Comparison of ENCODE assay signal across 13 mouse cellular contexts in the genomic region with DNA sequence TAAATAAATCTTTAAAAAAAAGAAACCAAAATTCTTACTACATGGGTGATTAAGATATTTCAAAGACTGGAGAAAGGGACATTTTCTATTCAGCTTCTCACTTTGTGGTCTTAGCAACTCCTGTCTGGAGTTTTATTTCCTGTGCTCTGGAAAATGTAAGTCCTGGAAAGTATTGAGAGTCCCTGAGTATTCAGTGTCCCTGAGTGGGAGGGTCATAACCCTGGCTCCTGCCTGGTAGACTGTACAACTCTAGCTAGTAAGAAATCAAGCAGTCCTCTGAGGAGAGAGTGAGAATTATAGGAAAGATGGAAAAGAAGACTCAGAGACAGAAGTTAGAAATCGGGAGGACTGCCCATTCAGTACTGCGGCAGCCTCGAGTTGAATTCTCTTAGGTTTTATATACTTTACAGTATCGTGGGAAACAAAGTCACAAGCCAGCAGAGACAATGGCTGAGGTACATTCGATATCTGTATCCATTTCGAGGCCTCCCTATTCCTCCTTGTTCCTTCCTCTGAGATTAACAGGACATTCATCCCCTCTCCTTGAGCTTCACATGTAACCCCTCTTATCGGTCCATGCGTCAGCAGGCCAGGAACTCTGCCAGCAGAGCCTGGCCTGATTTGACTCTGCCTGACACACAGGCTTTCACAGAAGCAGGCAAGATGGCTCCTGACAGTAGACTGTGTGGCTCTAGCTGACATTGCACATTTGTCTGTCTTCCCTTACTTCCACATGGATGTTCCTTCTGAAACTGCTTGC. TPM values are rescaled to one million over a fixed set of nuclear protein-coding genes. Genes with fewer than 3 reads are reported as not detected.
DNase-seq lines count a peak whose midpoint lies in the region; ATAC-seq and TF ChIP-seq lines count a peak whose summit lies in the region.
"Had no signal": no experiment of that assay in that cellular context is flagged by ENCODE, and none has a peak within 500 bp of the region (broad histone marks: within the 10 kb centered on the region; RNA-seq: fewer than 3 reads in every experiment).

No protein-coding gene starts in this region.

- 17% methylated on average over 8 of the region's 8 CpGs for WGBS in heart, adult 2 months
- 89% methylated on average over 8 of the region's 8 CpGs for WGBS in intestine, embryonic 16.5 days

- DNase-seq in ovary, adult 18-20 months (ENCODE audit: low spot score) = peak; percentile 65
- DNase-seq in ovary, postnatal 14 days (ENCODE audit: low spot score) = no peak
- peak; percentile 75 to 82 for DNase-seq in heart, adult 2 months
- DNase-seq in heart, postnatal 14 days = peak; percentile 73 to 80
- no peak for DNase-seq in embryo, embryonic 11 days
- DNase-seq in right cerebral cortex, postnatal 36 days (ENCODE audit: low spot score in 2 of 2) = no peak
- DNase-seq: cerebellum, postnatal 25 days had no signal

- no peak overlapping the region for H3K4me2 ChIP-seq in intestine, embryonic 16.5 days (ENCODE audit: low read depth, low read length)
- H3K4me2 ChIP-seq: embryonic facial prominence, embryonic 15.5 days; lung, embryonic 15.5 days; midbrain, embryonic 11.5 days had no signal

- H3K9ac ChIP-seq in heart, adult 2 months (ENCODE audit: low read depth, low read length) = no peak overlapping the region
- no peak overlapping the region for H3K9ac ChIP-seq in intestine, embryonic 16.5 days (ENCODE audit: low read depth, low read length)
- H3K9ac ChIP-seq: embryonic facial prominence, embryonic 15.5 days; lung, embryonic 15.5 days had no signal

- TF ChIP-seq CTCF in heart, adult 2 months (IDR thresholded peaks at IDR 0.05) = no peak

- H3K79me2 ChIP-seq in heart, adult 2 months (replicated peaks; ENCODE audit: control insufficient read depth, insufficient read depth, low read length) = no peaks in the 10 kb centered on the region

- H3K9me3 ChIP-seq in intestine, embryonic 16.5 days (ENCODE audit: control insufficient read depth, low read length) = no peaks in the 10 kb centered on the region
- H3K9me3 ChIP-seq: embryonic facial prominence, embryonic 15.5 days; lung, embryonic 15.5 days had no signal

- H3K4me1 ChIP-seq in heart, adult 2 months (ENCODE audit: control insufficient read depth, insufficient read depth, low read length) = peaks cover 5% of the 10 kb centered on the region
- no peaks in the 10 kb centered on the region for H3K4me1 ChIP-seq in intestine, embryonic 16.5 days (ENCODE audit: control insufficient read depth, insufficient read depth, low read length)
- H3K4me1 ChIP-seq: embryonic facial prominence, embryonic 15.5 days; lung, embryonic 15.5 days had no signal

- H3K36me3 ChIP-seq in heart, adult 2 months (ENCODE audit: control insufficient read depth, insufficient read depth, low read length) = peaks cover 3% of the 10 kb centered on the region; the same call in 1 of the 2 replicates
- H3K36me3 ChIP-seq in intestine, embryonic 16.5 days (ENCODE audit: control insufficient read depth, insufficient read depth, low read length) = no peaks in the 10 kb centered on the region
- H3K36me3 ChIP-seq: embryonic facial prominence, embryonic 15.5 days; lung, embryonic 15.5 days had no signal

- ATAC-seq in intestine, embryonic 16.5 days = no peak
- ATAC-seq: intestine, postnatal 0 days had no signal

- no peak overlapping the region for H3K4me3 ChIP-seq in heart, adult 2 months
- H3K4me3 ChIP-seq in intestine, embryonic 16.5 days (ENCODE audit: low read length) = no peak overlapping the region
- H3K4me3 ChIP-seq: embryonic facial prominence, embryonic 15.5 days; lung, embryonic 15.5 days had no signal

- TF ChIP-seq POLR2A in heart, adult 2 months (IDR thresholded peaks at IDR 0.05; ENCODE audit: insufficient read depth, low read depth, low read length) = no peak

- H3K27me3 ChIP-seq in heart, adult 2 months (ENCODE audit: control insufficient read depth, insufficient read depth, low read length) = no peaks in the 10 kb centered on the region
- H3K27me3 ChIP-seq in intestine, embryonic 16.5 days (replicated peaks; ENCODE audit: control insufficient read depth, insufficient read depth, low read length) = no peaks in the 10 kb centered on the region
- H3K27me3 ChIP-seq: CH12.LX; embryonic facial prominence, embryonic 15.5 days; lung, embryonic 15.5 days had no signal

- H3K27ac ChIP-seq in heart, adult 2 months = peak overlapping the region; percentile 75
- H3K27ac ChIP-seq in intestine, embryonic 16.5 days (ENCODE audit: low read length) = no peak overlapping the region
- H3K27ac ChIP-seq: embryonic facial prominence, embryonic 15.5 days; lung, embryonic 15.5 days had no signal

- intact Hi-C loops in heart, adult 2 months (cut with DNase I) = no loop called here
- intact Hi-C loops in heart, postnatal 14 days (cut with DNase I) = no loop called here

- 0 out of 2 replicates have a peak, but pooled peaks have one; percentile 58 for TF ChIP-seq EP300 in heart, adult 2 months (IDR thresholded peaks at IDR 0.05; ENCODE audit: insufficient read depth, low read depth, low read length)

RNA-seq across cellular contexts. Expression of a gene that starts 12.8 kb away (rescaled TPM):
- under 1 TPM; 0.27 to 0.94 TPM for total RNA-seq in heart, adult 2 months (2021)
- polyA plus RNA-seq in heart, adult 2 months (2012; rRNA removed) = 0.86 and 1.3 TPM in 2 replicates
- total RNA-seq in heart, postnatal 14 days (2021) = under 1 TPM in 1 of 2 experiments, not detected in 1; 0.32 TPM
- polyA plus RNA-seq in intestine, embryonic 16.5 days (2015; fragmentation: Nextera tagmentation; extraction: Ambion mirVana) = 0.26 and 0.33 TPM in 2 replicates
- polyA plus RNA-seq: lung, embryonic 15.5 days; midbrain, embryonic 11.5 days had no signal

Comparison
In these comparisons a context has a peak if more than half of its experiments do, and no peak if none do; other contexts are left out.
1. DNase-seq: peak in ovary, adult 18-20 months (single experiment), heart, adult 2 months (2 of 2) and heart, postnatal 14 days (2 of 2); none in ovary, postnatal 14 days (single experiment), embryo, embryonic 11 days (single experiment) and right cerebral cortex, postnatal 36 days (0 of 2).